Mouse (Mus musculus): ENCODE results near the gene Cbx7. TPM values are rescaled to one million over a fixed set of nuclear protein-coding genes. Genes with fewer than 3 reads are reported as not detected.

Cbx7 gene
- polyA plus RNA-seq, 1 experiment from 2014 or later = 2.4 TPM

- Histone ChIP-seq H3K4me2 (no peak overlapping the region), H3K36me3 (no peaks in the 10 kb centered on the region), H3K9me3 (no peaks in the 10 kb centered on the region), H3K27ac (no peak overlapping the region), H3K27me3 (no peaks in the 10 kb centered on the region), H3K4me3 (no peak overlapping the region), H3K9ac (no peak overlapping the region), H3K4me1 (peaks cover 4% of the 10 kb centered on the region; the same call in 1 of the 2 replicates)
- ATAC-seq (ENCODE audit: insufficient number of reproducible peaks, low FRiP score, low TSS enrichment, low read depth) = 0 out of 2 replicates have a peak, but pooled peaks have one; percentile 28
- WGBS = 66% methylated on average over 9 of the region's 9 CpGs
These were observed 9.5 kb downstream of the Cbx7 start for GRCm38 (mm10) chr15:79961366-79961921.

GRCm38 (mm10) chr15:79958418-79958817 is 12.5 kb downstream of the Cbx7 start:
- H3K4me2 ChIP-seq = no peak overlapping the region
- no peaks in the 10 kb centered on the region for H3K36me3 ChIP-seq
- no peaks in the 10 kb centered on the region for H3K9me3 ChIP-seq
- ATAC-seq (ENCODE audit: insufficient number of reproducible peaks, low FRiP score, low TSS enrichment, low read depth) = no peak
- 43% methylated on average over 3 of the region's 3 CpGs for WGBS
- H3K4me3 ChIP-seq = no peak overlapping the region
- H3K27ac ChIP-seq = no peak overlapping the region
- H3K27me3 ChIP-seq = no peaks in the 10 kb centered on the region
- no peak overlapping the region for H3K9ac ChIP-seq
- H3K4me1 ChIP-seq = peaks cover 7% of the 10 kb centered on the region

- Histone ChIP-seq H3K4me3 (no peak overlapping the region), H3K27ac (no peak overlapping the region), H3K27me3 (no peaks in the 10 kb centered on the region), H3K9ac (no peak overlapping the region), H3K36me3 (no peaks in the 10 kb centered on the region), H3K9me3 (no peaks in the 10 kb centered on the region), H3K4me2 (no peak overlapping the region), H3K4me1 (peaks cover 20% of the 10 kb centered on the region)
- ATAC-seq (ENCODE audit: insufficient number of reproducible peaks, low FRiP score, low TSS enrichment, low read depth) = no peak
- WGBS = 83% methylated on average over 8 of the region's 8 CpGs
These were observed 14.4 kb downstream of the Cbx7 start for GRCm38 (mm10) chr15:79956559-79956958.

GRCm38 (mm10) chr15:79953470-79953869 is 17.4 kb downstream of the Cbx7 start:
- no peak for ATAC-seq (ENCODE audit: insufficient number of reproducible peaks, low FRiP score, low TSS enrichment, low read depth)
- Histone ChIP-seq H3K9ac (no peak overlapping the region), H3K4me2 (no peak overlapping the region), H3K27ac (no peak overlapping the region), H3K36me3 (no peaks in the 10 kb centered on the region), H3K27me3 (no peaks in the 10 kb centered on the region), H3K9me3 (no peaks in the 10 kb centered on the region), H3K4me1 (peaks cover 44% of the 10 kb centered on the region), H3K4me3 (no peak overlapping the region)
- 68% methylated on average over 7 of the region's 7 CpGs for WGBS

- WGBS = 47% methylated on average over 11 of the region's 11 CpGs
- Histone ChIP-seq H3K27me3 (no peaks in the 10 kb centered on the region), H3K4me2 (no peak overlapping the region), H3K4me3 (no peak overlapping the region), H3K36me3 (no peaks in the 10 kb centered on the region), H3K4me1 (peaks cover 44% of the 10 kb centered on the region), H3K27ac (peak overlapping the region; percentile 30), H3K9me3 (no peaks in the 10 kb centered on the region), H3K9ac (no peak overlapping the region)
- no peak for ATAC-seq (ENCODE audit: insufficient number of reproducible peaks, low FRiP score, low TSS enrichment, low read depth)
These were observed 18.3 kb downstream of the Cbx7 start for GRCm38 (mm10) chr15:79952504-79953231.

- peaks cover 44% of the 10 kb centered on the region for H3K4me1 ChIP-seq
- WGBS = 28% methylated on average over 14 of the region's 14 CpGs
- H3K4me3 ChIP-seq = no peak overlapping the region
- no peak overlapping the region for H3K4me2 ChIP-seq
- no peaks in the 10 kb centered on the region for H3K36me3 ChIP-seq
- H3K9me3 ChIP-seq = no peaks in the 10 kb centered on the region
- H3K27ac ChIP-seq = peak overlapping the region; percentile 30
- ATAC-seq (ENCODE audit: insufficient number of reproducible peaks, low FRiP score, low TSS enrichment, low read depth) = 0 out of 2 replicates have a peak, but pooled peaks have one; percentile 30
- no peak overlapping the region for H3K9ac ChIP-seq
- H3K27me3 ChIP-seq = no peaks in the 10 kb centered on the region
These were observed 19.0 kb downstream of the Cbx7 start for GRCm38 (mm10) chr15:79951730-79952503.

- peaks cover 46% of the 10 kb centered on the region for H3K4me1 ChIP-seq
- WGBS = 65% methylated on average over 6 of the region's 6 CpGs
- no peak overlapping the region for H3K4me3 ChIP-seq
- H3K27me3 ChIP-seq = no peaks in the 10 kb centered on the region
- H3K36me3 ChIP-seq = no peaks in the 10 kb centered on the region
- no peak overlapping the region for H3K4me2 ChIP-seq
- no peak for ATAC-seq (ENCODE audit: insufficient number of reproducible peaks, low FRiP score, low TSS enrichment, low read depth)
- H3K27ac ChIP-seq = peak overlapping the region; percentile 30
- H3K9me3 ChIP-seq = no peaks in the 10 kb centered on the region
- no peak overlapping the region for H3K9ac ChIP-seq
These were observed 19.7 kb downstream of the Cbx7 start for GRCm38 (mm10) chr15:79951226-79951625.

- Histone ChIP-seq H3K27ac (peak overlapping the region; percentile 30; the same call in 1 of the 2 replicates), H3K4me1 (peaks cover 47% of the 10 kb centered on the region), H3K9ac (no peak overlapping the region), H3K9me3 (no peaks in the 10 kb centered on the region), H3K27me3 (no peaks in the 10 kb centered on the region), H3K4me2 (peak overlapping the region; percentile 39), H3K4me3 (peak overlapping the region; percentile 15), H3K36me3 (no peaks in the 10 kb centered on the region)
- peak; percentile 8; the same call in 1 of the 2 replicates for ATAC-seq (ENCODE audit: insufficient number of reproducible peaks, low FRiP score, low TSS enrichment, low read depth)
- 3% methylated on average over 24 of the region's 24 CpGs for WGBS
These were observed 20.5 kb downstream of the Cbx7 start for GRCm38 (mm10) chr15:79950250-79951025.

GRCm38 (mm10) chr15:79947681-79948080 is 23.2 kb downstream of the Cbx7 start:
- Histone ChIP-seq H3K4me3 (no peak overlapping the region), H3K4me1 (peaks cover 38% of the 10 kb centered on the region), H3K9me3 (no peaks in the 10 kb centered on the region), H3K4me2 (no peak overlapping the region), H3K9ac (no peak overlapping the region), H3K27me3 (no peaks in the 10 kb centered on the region), H3K27ac (no peak overlapping the region), H3K36me3 (no peaks in the 10 kb centered on the region)
- ATAC-seq (ENCODE audit: insufficient number of reproducible peaks, low FRiP score, low TSS enrichment, low read depth) = no peak
- WGBS = 62% methylated on average over 6 of the region's 6 CpGs

GRCm38 (mm10) chr15:79946790-79947189 is 24.1 kb downstream of the Cbx7 start:
- Histone ChIP-seq H3K36me3 (no peaks in the 10 kb centered on the region), H3K9me3 (no peaks in the 10 kb centered on the region), H3K27me3 (no peaks in the 10 kb centered on the region), H3K27ac (no peak overlapping the region), H3K9ac (no peak overlapping the region), H3K4me1 (peaks cover 30% of the 10 kb centered on the region), H3K4me2 (no peak overlapping the region), H3K4me3 (no peak overlapping the region)
- no peak for ATAC-seq (ENCODE audit: insufficient number of reproducible peaks, low FRiP score, low TSS enrichment, low read depth)
- 57% methylated on average over 9 of the region's 9 CpGs for WGBS

GRCm38 (mm10) chr15:79946022-79946421 is 24.9 kb downstream of the Cbx7 start:
- WGBS = 9% methylated on average over 4 of the region's 4 CpGs
- H3K27ac ChIP-seq = no peak overlapping the region
- no peak overlapping the region for H3K4me2 ChIP-seq
- no peak overlapping the region for H3K9ac ChIP-seq
- H3K36me3 ChIP-seq = no peaks in the 10 kb centered on the region
- H3K27me3 ChIP-seq = no peaks in the 10 kb centered on the region
- H3K4me1 ChIP-seq = peaks cover 23% of the 10 kb centered on the region
- H3K4me3 ChIP-seq = no peak overlapping the region
- ATAC-seq (ENCODE audit: insufficient number of reproducible peaks, low FRiP score, low TSS enrichment, low read depth) = peak; percentile 74
- H3K9me3 ChIP-seq = no peaks in the 10 kb centered on the region
